Mouse (Mus musculus): ENCODE results near the gene Chic2. TPM values are rescaled to one million over a fixed set of nuclear protein-coding genes. Genes with fewer than 3 reads are reported as not detected.

Gene Chic2
- polyA plus RNA-seq, 1 experiment from 2014 or later = 46.8 TPM

- DNase-seq (ENCODE audit: low spot score) (peak; percentile 33), ATAC-seq (ENCODE audit: insufficient read depth, low FRiP score, low TSS enrichment) (peak; percentile 66; the same call in 1 of the 2 replicates)
- Histone ChIP-seq H3K36me3 (ENCODE audit: control insufficient read depth, insufficient read depth, low read length) (peaks cover 2% of the 10 kb centered on the region; the same call in 1 of the 2 replicates), H3K9me3 (ENCODE audit: control insufficient read depth, low read length) (0 out of 2 replicates have a peak, but pooled peaks cover 2% of the 10 kb centered on the region), H3K4me2 (ENCODE audit: low read depth) (no peak overlapping the region), H3K27ac (ENCODE audit: low read depth, low read length) (no peak overlapping the region), H3K9ac (ENCODE audit: low read length) (no peak overlapping the region), H3K4me1 (ENCODE audit: control insufficient read depth, insufficient read depth, low read length) (0 out of 2 replicates have a peak, but pooled peaks cover 2% of the 10 kb centered on the region), H3K4me3 (ENCODE audit: low read depth, low read length) (no peak overlapping the region), H3K27me3 (ENCODE audit: control insufficient read depth, insufficient read depth, low read length) (peaks cover 14% of the 10 kb centered on the region)
- WGBS = 27% methylated on average over 4 of the region's 4 CpGs
Observed at GRCm38 (mm10) chr5:75011985-75012738, 32.4 kb downstream of the Chic2 start.

GRCm38 (mm10) chr5:75004755-75005154 lies 39.8 kb downstream of the Chic2 start:
- DNase-seq (ENCODE audit: low spot score) (no peak), ATAC-seq (ENCODE audit: insufficient read depth, low FRiP score, low TSS enrichment) (no peak)
- no peak overlapping the region for H3K4me3 ChIP-seq (ENCODE audit: low read depth, low read length)
- H3K4me2 ChIP-seq (ENCODE audit: low read depth) = no peak overlapping the region
- WGBS = 82% methylated on average over 3 of the region's 3 CpGs
- H3K36me3 ChIP-seq (ENCODE audit: control insufficient read depth, insufficient read depth, low read length) = peaks cover 2% of the 10 kb centered on the region; the same call in 1 of the 2 replicates
- H3K27me3 ChIP-seq (ENCODE audit: control insufficient read depth, insufficient read depth, low read length) = peaks cover 26% of the 10 kb centered on the region
- 0 out of 2 replicates have a peak, but pooled peaks cover 2% of the 10 kb centered on the region for H3K9me3 ChIP-seq (ENCODE audit: control insufficient read depth, low read length)
- H3K9ac ChIP-seq (ENCODE audit: low read length) = no peak overlapping the region
- H3K4me1 ChIP-seq (ENCODE audit: control insufficient read depth, insufficient read depth, low read length) = no peaks in the 10 kb centered on the region
- no peak overlapping the region for H3K27ac ChIP-seq (ENCODE audit: low read depth, low read length)

GRCm38 (mm10) chr5:75002109-75002508 lies 42.5 kb downstream of the Chic2 start:
- ATAC-seq (ENCODE audit: insufficient read depth, low FRiP score, low TSS enrichment) (no peak), DNase-seq (ENCODE audit: low spot score) (no peak)
- 93% methylated on average over 3 of the region's 3 CpGs for WGBS
- H3K27ac ChIP-seq (ENCODE audit: low read depth, low read length) = no peak overlapping the region
- H3K4me3 ChIP-seq (ENCODE audit: low read depth, low read length) = no peak overlapping the region
- no peak overlapping the region for H3K4me2 ChIP-seq (ENCODE audit: low read depth)
- peaks cover 4% of the 10 kb centered on the region; the same call in 1 of the 2 replicates for H3K4me1 ChIP-seq (ENCODE audit: control insufficient read depth, insufficient read depth, low read length)
- peaks cover 2% of the 10 kb centered on the region; the same call in 1 of the 2 replicates for H3K36me3 ChIP-seq (ENCODE audit: control insufficient read depth, insufficient read depth, low read length)
- H3K9me3 ChIP-seq (ENCODE audit: control insufficient read depth, low read length) = no peaks in the 10 kb centered on the region
- no peak overlapping the region for H3K9ac ChIP-seq (ENCODE audit: low read length)
- H3K27me3 ChIP-seq (ENCODE audit: control insufficient read depth, insufficient read depth, low read length) = peaks cover 20% of the 10 kb centered on the region

- Histone ChIP-seq H3K4me1 (ENCODE audit: control insufficient read depth, insufficient read depth, low read length) (peaks cover 4% of the 10 kb centered on the region; the same call in 1 of the 2 replicates), H3K9me3 (ENCODE audit: control insufficient read depth, low read length) (no peaks in the 10 kb centered on the region), H3K4me2 (ENCODE audit: low read depth) (no peak overlapping the region), H3K9ac (ENCODE audit: low read length) (no peak overlapping the region), H3K27ac (ENCODE audit: low read depth, low read length) (no peak overlapping the region), H3K27me3 (ENCODE audit: control insufficient read depth, insufficient read depth, low read length) (peaks cover 20% of the 10 kb centered on the region), H3K36me3 (ENCODE audit: control insufficient read depth, insufficient read depth, low read length) (peaks cover 6% of the 10 kb centered on the region), H3K4me3 (ENCODE audit: low read depth, low read length) (no peak overlapping the region)
- WGBS = 34% methylated on average over 12 of the region's 12 CpGs
- ATAC-seq (ENCODE audit: insufficient read depth, low FRiP score, low TSS enrichment) (peak; percentile 94), DNase-seq (ENCODE audit: low spot score) (peak; percentile 73)
Observed at GRCm38 (mm10) chr5:74998716-74999512, 45.7 kb downstream of the Chic2 start.

- Histone ChIP-seq H3K4me2 (ENCODE audit: low read depth) (no peak overlapping the region), H3K27me3 (ENCODE audit: control insufficient read depth, insufficient read depth, low read length) (peaks cover 8% of the 10 kb centered on the region; the same call in 1 of the 2 replicates), H3K9ac (ENCODE audit: low read length) (no peak overlapping the region), H3K9me3 (ENCODE audit: control insufficient read depth, low read length) (peaks cover 2% of the 10 kb centered on the region; the same call in 1 of the 2 replicates), H3K36me3 (ENCODE audit: control insufficient read depth, insufficient read depth, low read length) (peaks cover 6% of the 10 kb centered on the region), H3K4me1 (ENCODE audit: control insufficient read depth, insufficient read depth, low read length) (peaks cover 4% of the 10 kb centered on the region; the same call in 1 of the 2 replicates), H3K4me3 (ENCODE audit: low read depth, low read length) (no peak overlapping the region), H3K27ac (ENCODE audit: low read depth, low read length) (no peak overlapping the region)
- DNase-seq (ENCODE audit: low spot score) = no peak
- ATAC-seq (ENCODE audit: insufficient read depth, low FRiP score, low TSS enrichment) = no peak
- 88% methylated on average over 8 of the region's 8 CpGs for WGBS
Observed at GRCm38 (mm10) chr5:74994947-74995346, 49.6 kb downstream of the Chic2 start.

- Histone ChIP-seq H3K27me3 (ENCODE audit: control insufficient read depth, insufficient read depth, low read length) (0 out of 2 replicates have a peak, but pooled peaks cover 2% of the 10 kb centered on the region), H3K4me1 (ENCODE audit: control insufficient read depth, insufficient read depth, low read length) (peaks cover 16% of the 10 kb centered on the region), H3K9me3 (ENCODE audit: control insufficient read depth, low read length) (no peaks in the 10 kb centered on the region), H3K9ac (ENCODE audit: low read length) (no peak overlapping the region), H3K27ac (ENCODE audit: low read depth, low read length) (no peak overlapping the region), H3K36me3 (ENCODE audit: control insufficient read depth, insufficient read depth, low read length) (no peaks in the 10 kb centered on the region), H3K4me2 (ENCODE audit: low read depth) (no peak overlapping the region), H3K4me3 (ENCODE audit: low read depth, low read length) (no peak overlapping the region)
- DNase-seq (ENCODE audit: low spot score) (no peak), ATAC-seq (ENCODE audit: insufficient read depth, low FRiP score, low TSS enrichment) (no peak)
- WGBS = 56% methylated on average over 5 of the region's 5 CpGs
Observed at GRCm38 (mm10) chr5:74984101-74984500, 60.5 kb downstream of the Chic2 start.

- Histone ChIP-seq H3K9me3 (ENCODE audit: control insufficient read depth, low read length) (no peaks in the 10 kb centered on the region), H3K4me1 (ENCODE audit: control insufficient read depth, insufficient read depth, low read length) (peaks cover 16% of the 10 kb centered on the region), H3K36me3 (ENCODE audit: control insufficient read depth, insufficient read depth, low read length) (no peaks in the 10 kb centered on the region), H3K27ac (ENCODE audit: low read depth, low read length) (no peak overlapping the region), H3K4me3 (ENCODE audit: low read depth, low read length) (no peak overlapping the region), H3K9ac (ENCODE audit: low read length) (no peak overlapping the region), H3K4me2 (ENCODE audit: low read depth) (no peak overlapping the region), H3K27me3 (ENCODE audit: control insufficient read depth, insufficient read depth, low read length) (peaks cover 9% of the 10 kb centered on the region; the same call in 1 of the 2 replicates)
- ATAC-seq (ENCODE audit: insufficient read depth, low FRiP score, low TSS enrichment) (no peak), DNase-seq (ENCODE audit: low spot score) (no peak)
- WGBS = 62% methylated on average over 4 of the region's 4 CpGs
Observed at GRCm38 (mm10) chr5:74980574-74980973, 64.0 kb downstream of the Chic2 start.

GRCm38 (mm10) chr5:74980154-74980553 lies 64.4 kb downstream of the Chic2 start:
- Histone ChIP-seq H3K4me3 (ENCODE audit: low read depth, low read length) (no peak overlapping the region), H3K9me3 (ENCODE audit: control insufficient read depth, low read length) (no peaks in the 10 kb centered on the region), H3K9ac (ENCODE audit: low read length) (no peak overlapping the region), H3K27ac (ENCODE audit: low read depth, low read length) (no peak overlapping the region), H3K4me2 (ENCODE audit: low read depth) (no peak overlapping the region), H3K36me3 (ENCODE audit: control insufficient read depth, insufficient read depth, low read length) (no peaks in the 10 kb centered on the region), H3K27me3 (ENCODE audit: control insufficient read depth, insufficient read depth, low read length) (peaks cover 9% of the 10 kb centered on the region; the same call in 1 of the 2 replicates), H3K4me1 (ENCODE audit: control insufficient read depth, insufficient read depth, low read length) (peaks cover 16% of the 10 kb centered on the region)
- DNase-seq (ENCODE audit: low spot score) = no peak
- no peak for ATAC-seq (ENCODE audit: insufficient read depth, low FRiP score, low TSS enrichment)
- WGBS = 11% methylated on average over 7 of the region's 7 CpGs
